Comparison of ENCODE assay signal across 22 mouse cellular contexts in the genomic region with DNA sequence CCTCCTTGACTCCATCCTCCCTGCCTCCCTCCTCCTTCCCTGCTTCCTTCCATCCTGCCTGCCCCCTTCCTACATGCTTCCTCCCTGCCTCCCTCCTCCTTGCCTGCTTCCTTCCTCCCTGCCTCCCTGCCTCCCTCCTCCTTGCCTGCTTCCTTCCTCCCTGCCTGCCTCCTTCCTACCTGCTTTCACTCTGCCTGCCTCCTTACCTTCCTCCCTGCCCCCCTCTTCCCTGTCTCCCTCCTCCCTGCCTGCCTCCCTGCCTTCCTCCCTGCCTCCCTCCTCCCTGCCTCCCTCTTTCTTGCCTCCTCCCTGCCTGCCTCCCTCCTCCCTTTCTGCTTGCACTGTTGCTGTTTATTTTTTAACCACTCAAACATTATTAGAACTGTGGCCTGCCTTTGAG. TPM values are rescaled to one million over a fixed set of nuclear protein-coding genes. Genes with fewer than 3 reads are reported as not detected.
DNase-seq lines count a peak whose midpoint lies in the region; ATAC-seq and TF ChIP-seq lines count a peak whose summit lies in the region.
"Had no signal": no experiment of that assay in that cellular context is flagged by ENCODE, and none has a peak within 500 bp of the region (broad histone marks: within the 10 kb centered on the region; RNA-seq: fewer than 3 reads in every experiment).

No protein-coding gene starts in this region.

- H3K4me2 ChIP-seq in forebrain, embryonic 14.5 days (ENCODE audit: low read length) = no peak overlapping the region
- no peak overlapping the region for H3K4me2 ChIP-seq in forebrain, embryonic 12.5 days
- H3K4me2 ChIP-seq in hindbrain, embryonic 16.5 days (ENCODE audit: low read length) = no peak overlapping the region
- no peak overlapping the region for H3K4me2 ChIP-seq in hindbrain, embryonic 11.5 days (replicated peaks; ENCODE audit: low read depth, low read length)
- H3K4me2 ChIP-seq: embryonic facial prominence, embryonic 15.5 days; heart, embryonic 13.5 days; hindbrain, embryonic 14.5 days; limb, embryonic 13.5 days; liver, embryonic 12.5 days; neural tube, embryonic 15.5 days had no signal

- no peak overlapping the region for H3K4me3 ChIP-seq in forebrain, embryonic 14.5 days (ENCODE audit: low read depth, low read length)
- no peak overlapping the region for H3K4me3 ChIP-seq in forebrain, embryonic 12.5 days (replicated peaks)
- H3K4me3 ChIP-seq in hindbrain, embryonic 16.5 days (ENCODE audit: low read length) = no peak overlapping the region
- H3K4me3 ChIP-seq in hindbrain, embryonic 11.5 days (ENCODE audit: low read depth, low read length) = no peak overlapping the region
- H3K4me3 ChIP-seq in megakaryocyte, embryonic 14.5 days (replicated peaks) = peak overlapping the region; percentile 56
- no peak overlapping the region for H3K4me3 ChIP-seq in olfactory bulb, adult 2 months (ENCODE audit: insufficient read depth, low read depth, low read length)
- H3K4me3 ChIP-seq: embryonic facial prominence, embryonic 15.5 days; heart, adult 2 months; heart, embryonic 13.5 days; limb, embryonic 13.5 days; liver, embryonic 12.5 days; neural tube, embryonic 15.5 days had no signal

- DNase-seq in forebrain, embryonic 14.5 days (ENCODE audit: low spot score) = peak; percentile 21
- no peak for DNase-seq in hindbrain, embryonic 11.5 days (ENCODE audit: low spot score)
- DNase-seq: adrenal gland, postnatal 25 days; cerebellum, adult 11 months; cerebellum, adult 9-11 months; gastrocnemius, postnatal 25 days; heart, adult 2 months; heart, postnatal 14 days; lung, postnatal 10 days; thymus, adult 18-20 months; thymus, postnatal 36 days had no signal

- H3K9me3 ChIP-seq in forebrain, embryonic 14.5 days (replicated peaks; ENCODE audit: control insufficient read depth, low read length) = no peaks in the 10 kb centered on the region
- H3K9me3 ChIP-seq in forebrain, embryonic 12.5 days = no peaks in the 10 kb centered on the region
- no peaks in the 10 kb centered on the region for H3K9me3 ChIP-seq in hindbrain, embryonic 16.5 days (ENCODE audit: control insufficient read depth, low read length)
- no peaks in the 10 kb centered on the region for H3K9me3 ChIP-seq in hindbrain, embryonic 11.5 days (ENCODE audit: control insufficient read depth, low read length)
- H3K9me3 ChIP-seq in megakaryocyte, embryonic 14.5 days = no peaks in the 10 kb centered on the region
- H3K9me3 ChIP-seq: embryonic facial prominence, embryonic 15.5 days; heart, embryonic 13.5 days; limb, embryonic 13.5 days; liver, embryonic 12.5 days; neural tube, embryonic 15.5 days had no signal

- TF ChIP-seq CTCF in olfactory bulb, adult 2 months (IDR thresholded peaks at IDR 0.05; ENCODE audit: insufficient read depth, low read depth, low read length) = no peak

- H3K9ac ChIP-seq in forebrain, embryonic 14.5 days (ENCODE audit: low read length) = no peak overlapping the region
- H3K9ac ChIP-seq in forebrain, embryonic 12.5 days = no peak overlapping the region
- no peak overlapping the region for H3K9ac ChIP-seq in hindbrain, embryonic 16.5 days (ENCODE audit: low read depth, low read length)
- no peak overlapping the region for H3K9ac ChIP-seq in hindbrain, embryonic 11.5 days (ENCODE audit: low read depth, low read length)
- H3K9ac ChIP-seq: embryonic facial prominence, embryonic 15.5 days; heart, embryonic 13.5 days; hindbrain, embryonic 14.5 days; limb, embryonic 13.5 days; liver, embryonic 12.5 days; neural tube, embryonic 15.5 days had no signal

- no peaks in the 10 kb centered on the region for H3K27me3 ChIP-seq in forebrain, embryonic 14.5 days (replicated peaks; ENCODE audit: control insufficient read depth, insufficient read depth, low read length)
- no peaks in the 10 kb centered on the region for H3K27me3 ChIP-seq in forebrain, embryonic 12.5 days
- H3K27me3 ChIP-seq in hindbrain, embryonic 16.5 days (replicated peaks; ENCODE audit: control insufficient read depth, insufficient read depth, low read length) = no peaks in the 10 kb centered on the region
- H3K27me3 ChIP-seq in hindbrain, embryonic 11.5 days (ENCODE audit: control insufficient read depth, insufficient read depth, low read length) = no peaks in the 10 kb centered on the region
- peaks cover 2% of the 10 kb centered on the region for H3K27me3 ChIP-seq in megakaryocyte, embryonic 14.5 days (replicated peaks)
- H3K27me3 ChIP-seq: embryonic facial prominence, embryonic 15.5 days; heart, embryonic 13.5 days; limb, embryonic 13.5 days; neural tube, embryonic 15.5 days had no signal

- no peak for TF ChIP-seq POLR2A in olfactory bulb, adult 2 months (IDR thresholded peaks at IDR 0.05; ENCODE audit: insufficient read depth, low read depth, low read length)

- H3K27ac ChIP-seq in forebrain, embryonic 14.5 days (ENCODE audit: low read depth, low read length) = no peak overlapping the region
- H3K27ac ChIP-seq in forebrain, embryonic 12.5 days = no peak overlapping the region
- peak overlapping the region; percentile 34; the same call in 1 of the 2 replicates for H3K27ac ChIP-seq in hindbrain, embryonic 16.5 days (ENCODE audit: low read depth, low read length)
- H3K27ac ChIP-seq in hindbrain, embryonic 11.5 days (ENCODE audit: low read depth, low read length) = no peak overlapping the region
- 0 out of 2 replicates have a peak overlapping the region, but pooled peaks have one; percentile 36 for H3K27ac ChIP-seq in olfactory bulb, adult 2 months (ENCODE audit: insufficient read depth, low read depth, low read length)
- H3K27ac ChIP-seq: embryonic facial prominence, embryonic 15.5 days; heart, adult 2 months; heart, embryonic 13.5 days; hindbrain, embryonic 14.5 days; limb, embryonic 13.5 days; liver, embryonic 12.5 days; neural tube, embryonic 15.5 days had no signal

- no peak for ATAC-seq in forebrain, embryonic 14.5 days
- ATAC-seq in forebrain, embryonic 12.5 days (ENCODE audit: low FRiP score) = no peak
- no peak for ATAC-seq in hindbrain, embryonic 16.5 days
- no peak for ATAC-seq in hindbrain, embryonic 11.5 days (ENCODE audit: low FRiP score)
- ATAC-seq in megakaryocyte, adult 5-6 weeks (ENCODE audit: poor library complexity, severe bottlenecking) = no peak
- ATAC-seq: liver, embryonic 12.5 days had no signal

- H3K4me1 ChIP-seq in forebrain, embryonic 14.5 days (ENCODE audit: control insufficient read depth, insufficient read depth, low read length) = no peaks in the 10 kb centered on the region
- H3K4me1 ChIP-seq in forebrain, embryonic 12.5 days = peaks cover 4% of the 10 kb centered on the region
- no peaks in the 10 kb centered on the region for H3K4me1 ChIP-seq in hindbrain, embryonic 16.5 days (ENCODE audit: control insufficient read depth, insufficient read depth, low read depth, low read length)
- no peaks in the 10 kb centered on the region for H3K4me1 ChIP-seq in hindbrain, embryonic 11.5 days (replicated peaks; ENCODE audit: control insufficient read depth, insufficient read depth, low read length)
- peaks cover 9% of the 10 kb centered on the region for H3K4me1 ChIP-seq in megakaryocyte, embryonic 14.5 days
- peaks cover 5% of the 10 kb centered on the region for H3K4me1 ChIP-seq in olfactory bulb, adult 2 months (ENCODE audit: control insufficient read depth, insufficient read depth, low read length)
- H3K4me1 ChIP-seq: embryonic facial prominence, embryonic 15.5 days; heart, embryonic 13.5 days; limb, embryonic 13.5 days had no signal

- H3K36me3 ChIP-seq in forebrain, embryonic 14.5 days (ENCODE audit: control insufficient read depth, insufficient read depth, low read length) = no peaks in the 10 kb centered on the region
- H3K36me3 ChIP-seq in forebrain, embryonic 12.5 days (replicated peaks) = no peaks in the 10 kb centered on the region
- H3K36me3 ChIP-seq in hindbrain, embryonic 16.5 days (ENCODE audit: control insufficient read depth, insufficient read depth, low read length) = no peaks in the 10 kb centered on the region
- no peaks in the 10 kb centered on the region for H3K36me3 ChIP-seq in hindbrain, embryonic 11.5 days (ENCODE audit: control insufficient read depth, insufficient read depth, low read length)
- no peaks in the 10 kb centered on the region for H3K36me3 ChIP-seq in megakaryocyte, embryonic 14.5 days (replicated peaks; ENCODE audit: low read length)
- H3K36me3 ChIP-seq: embryonic facial prominence, embryonic 15.5 days; heart, embryonic 13.5 days; limb, embryonic 13.5 days; liver, embryonic 12.5 days; neural tube, embryonic 15.5 days had no signal

RNA-seq across cellular contexts. Expression of a gene that starts 54.2 kb away (rescaled TPM):
- 24.4 and 27.7 TPM in 2 replicates for polyA plus RNA-seq in forebrain, embryonic 14.5 days (2014; fragmentation: Nextera tagmentation; extraction: Ambion mirVana)
- polyA plus RNA-seq in forebrain, embryonic 12.5 days (2016; fragmentation: Nextera tagmentation; extraction: Ambion mirVana) = 38.7 and 41.7 TPM in 2 replicates
- 15.0 and 17.5 TPM in 2 replicates for polyA plus RNA-seq in hindbrain, embryonic 16.5 days (2015; fragmentation: Nextera tagmentation; extraction: Ambion mirVana)
- 37.0 and 39.0 TPM in 2 replicates for polyA plus RNA-seq in hindbrain, embryonic 11.5 days (2014; fragmentation: Nextera tagmentation; extraction: Ambion mirVana)
- 4.4 and 5.9 TPM in 2 replicates for polyA plus RNA-seq in megakaryocyte, embryonic 14.5 days (2012; ENCODE audit: insufficient read depth, low replicate concordance)
- 39.0 and 44.5 TPM in 2 replicates for total RNA-seq in megakaryocyte, adult 5-6 weeks (2015)
- total RNA-seq in megakaryocyte, adult 5-6 weeks (2017) = 28.5 and 36.2 TPM in 2 replicates
- polyA plus RNA-seq in olfactory bulb, adult 2 months (2012; ENCODE audit: insufficient read depth, insufficient read length, low replicate concordance, missing spikeins) = 35.6 TPM in 1 of 2 replicates, not detected in the other

Comparison
In these comparisons a context has a peak if more than half of its experiments do, and no peak if none do; other contexts are left out.
1. H3K27ac ChIP-seq: peak in hindbrain, embryonic 16.5 days (single experiment) and olfactory bulb, adult 2 months (single experiment); none in forebrain, embryonic 14.5 days (single experiment), forebrain, embryonic 12.5 days (single experiment) and hindbrain, embryonic 11.5 days (single experiment).